Mouse (Mus musculus): Measurements from ENCODE around the gene Esp16.
"Not testable (repeated sequence)": the region's sequence is repeated elsewhere in the genome, so short reads cannot be mapped to it uniquely, and the experiment has no call there.

Gene Esp16

GRCm38 (mm10) chr17:39535842-39536241 is at the start of gene Esp16:
TSS of gene Esp16 (plus strand) at chr17:39536142.
- not testable (repeated sequence) for DNase-seq

GRCm38 (mm10) chr17:39498043-39498442 is 37.9 kb upstream of the Esp16 start:
- DNase-seq = not testable (repeated sequence)
